Mouse (Mus musculus): ENCODE measurements at regions not wholly inside any gene's neighbourhood (a gene's known extent, or its start where the extent isn't known, plus 50 kb on each side); places are given as distances from the start of the nearest gene placed in this dataset.
A peak's percentile ranks its signal among the peaks of the same experiment; 100 is the strongest.

- no peak overlapping the region for H3K27ac ChIP-seq (ENCODE audit: low read depth, low read length)
- WGBS: 73% methylated on average over 3 of the region's 3 CpGs
- H3K36me3 ChIP-seq (ENCODE audit: insufficient read depth): no peaks in the 10 kb centered on the region
- H3K4me2 ChIP-seq (ENCODE audit: low read depth): no peak overlapping the region
- H3K4me1 ChIP-seq (ENCODE audit: insufficient read depth): no peaks in the 10 kb centered on the region
- no peak overlapping the region for H3K4me3 ChIP-seq (ENCODE audit: low read depth, low read length)
- DNase-seq (no peak), ATAC-seq (no peak)
- H3K9me3 ChIP-seq (ENCODE audit: low read length): no peaks in the 10 kb centered on the region
- no peaks in the 10 kb centered on the region for H3K27me3 ChIP-seq (ENCODE audit: insufficient read depth, low read length)
- no peak overlapping the region for H3K9ac ChIP-seq
- no peak for TF ChIP-seq CTCF (IDR thresholded peaks at IDR 0.05; ENCODE audit: low read depth)
Observed at GRCm38 (mm10) chr16:13487659-13488058, 180.3 kb downstream of the Parn start.

- no peak for ATAC-seq
- Histone ChIP-seq H3K27me3 (ENCODE audit: insufficient read depth, low read length) (no peaks in the 10 kb centered on the region), H3K9me3 (ENCODE audit: low read length) (no peaks in the 10 kb centered on the region), H3K4me1 (ENCODE audit: insufficient read depth) (no peaks in the 10 kb centered on the region), H3K4me2 (ENCODE audit: low read depth) (no peak overlapping the region), H3K4me3 (ENCODE audit: low read depth, low read length) (no peak overlapping the region), H3K27ac (ENCODE audit: low read depth, low read length) (no peak overlapping the region), H3K9ac (no peak overlapping the region), H3K36me3 (ENCODE audit: insufficient read depth) (no peaks in the 10 kb centered on the region)
- no peak for DNase-seq
- WGBS: 42% methylated on average over 2 of the region's 2 CpGs
- no peak for TF ChIP-seq CTCF (IDR thresholded peaks at IDR 0.05; ENCODE audit: low read depth)
Observed at GRCm38 (mm10) chr16:13486571-13486970, 181.4 kb downstream of the Parn start.

GRCm38 (mm10) chr16:13480221-13480620, 187.7 kb downstream of the Parn start:
- Histone ChIP-seq H3K4me1 (ENCODE audit: insufficient read depth) (no peaks in the 10 kb centered on the region), H3K9me3 (ENCODE audit: low read length) (no peaks in the 10 kb centered on the region), H3K9ac (no peak overlapping the region), H3K4me3 (ENCODE audit: low read depth, low read length) (no peak overlapping the region), H3K4me2 (ENCODE audit: low read depth) (no peak overlapping the region), H3K36me3 (ENCODE audit: insufficient read depth) (no peaks in the 10 kb centered on the region), H3K27me3 (ENCODE audit: insufficient read depth, low read length) (no peaks in the 10 kb centered on the region), H3K27ac (ENCODE audit: low read depth, low read length) (no peak overlapping the region)
- ATAC-seq (no peak), DNase-seq (no peak)
- no peak for TF ChIP-seq CTCF (IDR thresholded peaks at IDR 0.05; ENCODE audit: low read depth)
- 85% methylated on average over 3 of the region's 3 CpGs for whole genome bisulfite sequencing

GRCm38 (mm10) chr16:13476653-13477052, 191.3 kb downstream of the Parn start:
- DNase-seq: no peak
- Histone ChIP-seq H3K9ac (no peak overlapping the region), H3K4me1 (ENCODE audit: insufficient read depth) (no peaks in the 10 kb centered on the region), H3K4me2 (ENCODE audit: low read depth) (no peak overlapping the region), H3K36me3 (ENCODE audit: insufficient read depth) (no peaks in the 10 kb centered on the region), H3K27me3 (ENCODE audit: insufficient read depth, low read length) (no peaks in the 10 kb centered on the region), H3K27ac (ENCODE audit: low read depth, low read length) (no peak overlapping the region), H3K9me3 (ENCODE audit: low read length) (no peaks in the 10 kb centered on the region), H3K4me3 (ENCODE audit: low read depth, low read length) (no peak overlapping the region)
- no peak for TF ChIP-seq CTCF (IDR thresholded peaks at IDR 0.05; ENCODE audit: low read depth)
- ATAC-seq: no peak
- WGBS: 84% methylated on average over 3 of the region's 3 CpGs

GRCm38 (mm10) chr16:13474956-13475355, 193.0 kb downstream of the Parn start:
- Histone ChIP-seq H3K9me3 (ENCODE audit: low read length) (no peaks in the 10 kb centered on the region), H3K4me2 (ENCODE audit: low read depth) (no peak overlapping the region), H3K36me3 (ENCODE audit: insufficient read depth) (no peaks in the 10 kb centered on the region), H3K27me3 (ENCODE audit: insufficient read depth, low read length) (no peaks in the 10 kb centered on the region), H3K4me1 (ENCODE audit: insufficient read depth) (no peaks in the 10 kb centered on the region), H3K4me3 (ENCODE audit: low read depth, low read length) (no peak overlapping the region), H3K9ac (no peak overlapping the region), H3K27ac (ENCODE audit: low read depth, low read length) (no peak overlapping the region)
- ATAC-seq (no peak), DNase-seq (no peak)
- WGBS: 95% methylated on average over 3 of the region's 3 CpGs
- TF ChIP-seq CTCF (IDR thresholded peaks at IDR 0.05; ENCODE audit: low read depth): no peak

GRCm38 (mm10) chr16:13474274-13474673, 193.7 kb downstream of the Parn start:
- ATAC-seq: no peak
- no peaks in the 10 kb centered on the region for H3K9me3 ChIP-seq (ENCODE audit: low read length)
- WGBS: 80% methylated on average over 3 of the region's 3 CpGs
- H3K27ac ChIP-seq (ENCODE audit: low read depth, low read length): no peak overlapping the region
- H3K9ac ChIP-seq: no peak overlapping the region
- H3K36me3 ChIP-seq (ENCODE audit: insufficient read depth): no peaks in the 10 kb centered on the region
- no peaks in the 10 kb centered on the region for H3K27me3 ChIP-seq (ENCODE audit: insufficient read depth, low read length)
- no peaks in the 10 kb centered on the region for H3K4me1 ChIP-seq (ENCODE audit: insufficient read depth)
- H3K4me2 ChIP-seq (ENCODE audit: low read depth): no peak overlapping the region
- no peak for DNase-seq
- TF ChIP-seq CTCF (IDR thresholded peaks at IDR 0.05; ENCODE audit: low read depth): no peak
- no peak overlapping the region for H3K4me3 ChIP-seq (ENCODE audit: low read depth, low read length)

- Histone ChIP-seq H3K9ac (no peak overlapping the region), H3K4me2 (ENCODE audit: low read depth) (no peak overlapping the region), H3K9me3 (ENCODE audit: low read length) (no peaks in the 10 kb centered on the region), H3K27ac (ENCODE audit: low read depth, low read length) (no peak overlapping the region), H3K36me3 (ENCODE audit: insufficient read depth) (no peaks in the 10 kb centered on the region), H3K4me1 (ENCODE audit: insufficient read depth) (no peaks in the 10 kb centered on the region), H3K4me3 (ENCODE audit: low read depth, low read length) (no peak overlapping the region), H3K27me3 (ENCODE audit: insufficient read depth, low read length) (peaks cover 15% of the 10 kb centered on the region; the same call in 1 of the 2 replicates)
- DNase-seq: no peak
- TF ChIP-seq CTCF (IDR thresholded peaks at IDR 0.05; ENCODE audit: low read depth): no peak
- 31% methylated on average over 5 of the region's 5 CpGs for whole genome bisulfite sequencing
- ATAC-seq: peak; percentile 67
Observed at GRCm38 (mm10) chr16:13467139-13467538, 200.8 kb downstream of the Parn start.

Small RNAs in the stretch of these regions (microRNA-seq; reads per million reads assigned to microRNA genes)
- gene Mir6365: 0 reads per million in 2 experiments
